Mouse (Mus musculus) ovary, postnatal 36 days (tissue): ENCODE measurements around the gene 4930402H24Rik.

ENCODE experiments used
- DNase-seq: peaks from one replicate; pipeline ENCODE4 v3.0.0; 2022; ENCODE audit warnings: low spot score, mixed read lengths

4930402H24Rik gene

GRCm38 (mm10) chr2:130730746-130731145 lies 175.5 kb downstream of the 4930402H24Rik start:
- no peak for DNase-seq

- DNase-seq = no peak
These were observed 177.2 kb downstream of the 4930402H24Rik start for GRCm38 (mm10) chr2:130728906-130729585.

- no peak for DNase-seq
These were observed 178.5 kb downstream of the 4930402H24Rik start for GRCm38 (mm10) chr2:130727752-130728151.

DNA sequence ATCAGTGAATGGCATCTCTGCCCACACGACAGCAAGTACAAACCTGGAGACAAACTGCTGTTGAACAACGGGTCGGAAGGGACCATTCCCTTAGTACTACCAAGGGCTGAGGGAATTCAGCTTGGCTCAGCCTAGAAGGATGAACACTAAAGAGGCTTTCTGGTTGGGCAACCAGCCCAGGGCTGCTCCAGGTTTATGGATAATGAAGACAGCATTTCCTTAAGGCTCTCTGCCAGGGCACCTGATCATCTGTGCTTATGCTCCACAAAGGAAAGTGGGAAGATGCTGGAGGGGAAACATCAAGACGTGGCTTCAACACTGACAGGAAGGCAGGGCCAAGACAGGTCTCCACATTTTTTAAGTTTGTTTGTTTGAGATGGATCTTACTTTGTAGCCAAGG lies 181.8 kb downstream of the 4930402H24Rik start:
- no peak for DNase-seq

DNA sequence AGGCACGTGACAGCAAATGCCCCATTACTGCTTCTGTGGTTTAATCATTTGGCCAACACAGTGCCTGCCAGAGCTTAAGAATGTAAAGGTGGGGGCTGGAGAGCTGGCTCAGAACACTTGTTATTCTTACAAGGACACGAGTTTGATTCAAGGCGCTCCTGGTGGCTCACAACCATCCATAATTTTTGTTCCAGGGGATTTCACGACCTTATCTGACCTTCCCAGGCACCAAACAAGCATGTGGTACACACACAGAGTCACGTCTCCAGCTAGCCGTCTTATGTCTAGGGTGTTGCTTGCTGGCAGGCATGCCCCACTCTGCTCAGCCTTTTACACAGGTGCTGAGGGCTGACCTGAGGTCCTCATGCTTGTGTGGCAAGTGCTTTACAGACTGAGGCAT lies 188.3 kb downstream of the 4930402H24Rik start:
- DNase-seq = peak; percentile 17

DNA sequence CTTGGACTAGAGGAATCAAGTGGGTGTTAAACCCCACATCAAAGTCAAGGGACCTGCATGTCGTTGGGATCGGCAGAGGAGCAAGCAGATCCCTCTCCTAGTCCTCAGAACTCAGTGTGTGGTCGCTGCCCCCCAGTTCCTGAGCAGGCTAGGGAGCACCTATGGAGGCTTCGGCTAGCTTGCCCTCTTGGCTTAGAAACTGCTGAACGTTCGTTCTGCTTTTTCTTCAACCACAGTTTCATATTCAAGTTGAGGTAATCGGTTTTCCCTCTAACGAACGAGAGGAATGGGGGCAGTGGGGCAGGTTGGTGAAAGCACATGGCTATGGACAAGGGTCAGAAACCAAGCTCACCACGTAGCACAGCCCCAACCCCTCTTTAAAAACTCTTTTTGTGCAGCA lies 199.1 kb downstream of the 4930402H24Rik start:
- no peak for DNase-seq

DNA sequence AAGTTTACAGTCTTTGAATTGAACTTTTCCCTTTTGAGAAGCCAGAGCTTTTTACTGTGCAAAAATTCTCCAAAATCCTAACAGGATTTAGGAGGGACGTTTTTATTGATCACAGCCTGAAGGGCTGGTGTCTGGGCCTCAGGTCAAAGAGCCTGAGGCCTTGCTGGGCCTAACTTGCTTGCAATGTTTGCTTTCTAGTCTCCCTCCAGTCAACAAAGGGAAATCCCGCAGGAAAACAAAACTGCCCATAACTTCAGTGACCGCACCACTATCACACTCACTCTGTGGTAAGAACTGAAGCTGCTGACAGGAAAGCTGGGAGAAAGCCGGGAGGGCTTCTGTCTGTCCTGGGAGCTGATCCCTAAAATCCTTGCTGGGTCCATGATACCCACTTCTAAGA lies 199.6 kb downstream of the 4930402H24Rik start:
- DNase-seq = no peak

DNA sequence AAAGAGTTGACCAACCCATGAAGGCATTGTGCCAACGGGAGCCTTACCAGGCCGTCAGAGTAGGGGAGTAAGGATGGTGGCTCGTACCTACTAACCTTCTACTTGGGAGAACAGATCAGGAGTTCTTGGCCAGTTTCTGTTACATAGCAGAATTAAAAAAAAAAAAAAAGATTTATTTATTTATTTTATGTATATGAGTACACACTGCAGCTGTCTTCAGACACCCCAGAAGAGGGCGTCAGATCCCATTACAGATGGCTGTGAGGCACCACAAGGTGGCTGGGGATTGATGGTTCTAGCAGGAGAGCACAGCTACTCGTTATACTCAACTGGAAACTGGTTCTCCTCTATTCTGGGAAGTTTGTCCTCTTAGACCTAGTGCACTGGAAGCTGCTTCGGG lies 201.0 kb downstream of the 4930402H24Rik start:
- no peak for DNase-seq

DNA sequence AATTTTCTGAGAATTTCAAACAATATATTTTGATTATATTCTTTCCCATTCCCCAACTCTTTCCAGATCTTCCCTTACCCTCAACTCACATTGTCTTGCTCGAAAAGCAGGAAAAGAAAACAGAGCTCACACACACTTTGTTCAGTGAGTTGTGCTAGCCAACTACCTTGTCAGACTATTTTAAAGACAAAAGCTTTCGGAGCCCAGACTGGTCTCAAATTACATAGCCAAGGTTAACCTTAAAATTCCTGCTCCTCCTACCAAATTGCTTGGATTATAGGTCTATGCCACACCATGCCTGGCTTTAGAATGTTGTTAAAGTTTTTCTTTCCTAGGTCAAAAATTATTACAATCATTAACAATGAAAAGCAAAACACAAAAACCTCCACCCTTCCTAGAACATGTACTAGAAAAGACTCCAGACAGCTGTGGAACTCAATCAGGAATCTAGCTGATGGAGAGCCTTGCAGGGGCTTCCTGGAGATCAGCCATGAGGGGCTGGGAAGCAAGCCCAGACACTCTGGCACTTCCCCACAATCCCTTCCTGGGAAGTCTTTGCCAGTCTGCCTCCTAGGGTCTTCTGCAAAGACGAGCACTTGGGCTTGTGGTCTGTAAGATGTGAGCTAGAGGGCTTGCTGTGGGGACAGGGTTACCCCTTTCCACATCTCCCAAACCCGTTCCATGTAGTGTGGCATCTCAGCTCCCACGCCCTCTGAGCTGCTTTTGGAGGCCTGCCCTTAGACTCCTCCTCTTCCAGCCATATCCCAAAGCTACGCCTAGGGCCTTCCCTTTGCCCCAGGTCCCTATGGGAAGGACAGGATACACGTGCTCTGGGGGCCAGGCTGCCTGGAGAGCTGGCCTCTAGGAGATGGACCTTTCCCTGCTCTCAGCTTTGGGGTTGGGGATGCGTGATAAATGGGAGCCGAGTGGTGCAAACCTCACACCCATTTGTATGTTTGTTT lies 201.9 kb downstream of the 4930402H24Rik start:
- DNase-seq = no peak

- peak; percentile 20 for DNase-seq
These were observed 208.4 kb downstream of the 4930402H24Rik start for GRCm38 (mm10) chr2:130697821-130698266.

- peak; percentile 82 for DNase-seq
These were observed 208.9 kb downstream of the 4930402H24Rik start, which contains the start of gene Slc4a11 for GRCm38 (mm10) chr2:130697153-130697810. Gene Slc4a11 (minus strand): TSS chr2:130697519.

DNA sequence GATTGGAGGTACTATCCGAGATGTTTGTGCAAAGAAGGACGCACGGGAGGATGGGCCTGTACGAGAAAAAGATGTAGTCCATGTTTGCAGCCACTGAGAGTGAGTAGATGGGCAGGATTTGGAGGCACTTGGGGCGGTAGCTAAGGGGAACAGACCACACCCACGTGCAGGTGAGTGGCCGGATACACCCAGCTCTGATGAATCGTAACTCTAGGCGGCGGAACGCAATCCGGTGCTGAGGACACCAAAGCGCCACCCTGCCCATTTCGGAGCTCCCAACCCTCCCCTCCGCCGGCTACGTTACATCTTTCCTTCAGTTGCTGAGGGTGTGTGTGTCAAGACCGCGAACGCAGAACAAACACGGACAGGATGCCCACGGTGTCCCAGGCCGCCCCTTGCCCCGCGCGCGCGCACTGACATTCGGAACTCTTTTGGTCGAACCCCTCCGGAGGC lies 209.5 kb downstream of the 4930402H24Rik start:
- DNase-seq = no peak

DNA sequence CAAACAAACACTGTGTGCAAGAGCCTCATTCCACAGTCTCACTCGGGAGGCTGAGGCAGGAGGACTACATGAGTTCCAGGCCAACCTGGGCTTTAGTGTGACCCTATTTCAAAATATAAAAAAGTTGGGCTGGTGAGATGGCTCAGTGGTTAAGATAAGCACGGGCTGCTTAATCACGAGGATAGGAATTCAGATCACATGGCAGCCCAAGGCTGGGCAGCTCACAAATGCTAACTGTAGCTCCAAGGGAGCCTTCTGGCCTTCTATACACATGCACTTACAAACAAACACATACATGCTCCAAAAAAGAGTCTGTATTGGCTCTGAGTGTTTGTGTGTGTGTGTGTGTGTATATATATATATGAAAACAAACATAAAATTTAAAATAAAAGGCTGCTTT lies 212.6 kb downstream of the 4930402H24Rik start:
- no peak for DNase-seq

- DNase-seq = no peak
These were observed 217.2 kb downstream of the 4930402H24Rik start for GRCm38 (mm10) chr2:130689011-130689410.

- no peak for DNase-seq
These were observed 220.8 kb downstream of the 4930402H24Rik start for GRCm38 (mm10) chr2:130685426-130685825.

GRCm38 (mm10) chr2:130681531-130681930 lies 224.7 kb downstream of the 4930402H24Rik start:
- no peak for DNase-seq

GRCm38 (mm10) chr2:130679899-130680298 lies 226.3 kb downstream of the 4930402H24Rik start:
- no peak for DNase-seq

GRCm38 (mm10) chr2:130679154-130679553 lies 227.1 kb downstream of the 4930402H24Rik start:
- no peak for DNase-seq

DNA sequence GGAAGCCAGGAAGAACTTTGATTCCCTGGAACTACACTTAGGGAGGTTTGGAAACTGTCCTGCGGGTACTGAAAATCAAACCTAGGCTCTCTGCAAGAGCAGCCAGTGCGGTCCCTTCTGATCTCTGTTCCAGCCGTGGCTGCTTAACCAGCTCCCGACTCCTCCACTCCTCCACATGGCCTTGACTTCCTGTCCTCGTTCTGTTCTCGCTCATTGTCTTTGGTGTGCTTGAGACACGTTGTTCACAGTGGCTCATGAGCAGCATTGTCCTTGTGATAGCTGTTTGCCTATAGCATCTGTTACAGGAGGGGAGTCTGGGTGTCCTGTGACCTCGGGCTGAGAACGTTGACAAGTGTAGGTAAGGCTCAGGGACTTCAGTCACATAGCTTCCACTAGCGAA lies 229.0 kb downstream of the 4930402H24Rik start:
- DNase-seq = peak; percentile 52

GRCm38 (mm10) chr2:130667559-130667958 lies 238.6 kb downstream of the 4930402H24Rik start, which contains the start of gene Itpa:
Gene Itpa (plus strand): TSS chr2:130667610.
- peak; percentile 83 for DNase-seq

DNA sequence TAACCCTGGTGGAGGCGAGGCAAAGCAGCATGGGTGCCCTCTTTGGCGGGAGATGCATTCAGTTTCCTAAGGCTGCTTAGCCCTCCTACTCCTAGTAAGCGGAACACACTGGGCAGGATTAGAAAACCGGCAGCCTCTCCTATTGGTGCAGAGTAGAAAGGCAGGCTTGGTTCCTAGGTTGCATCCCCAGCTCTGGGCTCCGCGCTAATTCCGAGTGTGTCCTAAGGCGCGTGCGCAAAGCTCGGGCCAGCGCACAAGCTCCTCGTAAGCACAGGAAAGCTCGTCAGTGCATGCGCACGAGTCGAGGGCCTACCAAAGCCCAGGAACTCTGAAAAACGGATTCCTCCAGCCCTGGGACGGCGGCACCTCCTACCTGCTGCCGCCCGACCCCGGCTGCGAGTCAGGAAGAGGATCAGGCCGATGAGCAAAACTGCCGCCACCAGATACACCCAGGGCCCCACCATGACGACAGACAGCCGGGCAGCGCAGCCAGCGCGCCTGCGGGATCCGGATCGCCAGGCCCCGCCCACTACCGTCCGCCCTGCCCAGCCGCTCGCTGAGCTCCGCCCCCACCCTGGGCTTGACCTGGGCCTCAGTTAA lies 242.0 kb downstream of the 4930402H24Rik start, which contains the start of gene Ddrgk1:
Gene Ddrgk1, minus strand, starts transcription at position 558 of the 600 bp plus-strand sequence.
- peak; percentile 91 for DNase-seq

GRCm38 (mm10) chr2:130663342-130663741 lies 242.9 kb downstream of the 4930402H24Rik start:
- DNase-seq = no peak
